Mouse (Mus musculus): Measurements from ENCODE around the gene Pdss1.
A peak's percentile ranks its signal among the peaks of the same experiment; 100 is the strongest.
"Not testable (repeated sequence)": the region's sequence is repeated elsewhere in the genome, so short reads cannot be mapped to it uniquely, and the experiment has no call there.

Pdss1 gene

GRCm38 (mm10) chr2:22895282-22896273 lies at the start of gene Pdss1:
Gene Pdss1 (plus strand): TSS chr2:22895522.
- ATAC-seq (ENCODE audit: insufficient number of reproducible peaks, low FRiP score, low TSS enrichment): peak; percentile 99

GRCm38 (mm10) chr2:22851900-22852299 lies 43.4 kb upstream of the Pdss1 start:
- no peak for ATAC-seq (ENCODE audit: insufficient number of reproducible peaks, low FRiP score, low TSS enrichment)

DNA sequence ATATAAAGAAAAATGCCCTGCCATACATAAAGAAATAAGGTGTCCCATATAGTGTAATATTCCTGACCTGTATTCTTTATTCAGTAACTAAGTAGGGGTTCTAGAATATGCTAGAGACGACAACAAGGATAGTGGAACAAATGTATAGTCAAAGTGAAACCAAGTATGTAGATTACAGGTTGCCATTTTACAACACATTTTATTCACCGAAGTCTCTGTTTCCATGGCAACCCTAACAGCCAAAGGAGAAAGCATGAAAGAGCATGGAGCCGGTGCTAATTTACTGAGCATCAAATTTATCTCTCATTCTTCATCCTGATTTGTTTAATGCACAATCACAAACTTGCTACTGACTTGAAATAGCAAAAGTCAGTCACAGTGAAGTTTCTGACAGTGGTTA lies 37.8 kb upstream of the Pdss1 start:
- no peak for ATAC-seq (ENCODE audit: insufficient number of reproducible peaks, low FRiP score, low TSS enrichment)

- no peak for ATAC-seq (ENCODE audit: insufficient number of reproducible peaks, low FRiP score, low TSS enrichment)
These were observed 33.1 kb upstream of the Pdss1 start for GRCm38 (mm10) chr2:22862194-22862593.

- ATAC-seq (ENCODE audit: insufficient number of reproducible peaks, low FRiP score, low TSS enrichment): peak; percentile 74
These were observed 30.8 kb upstream of the Pdss1 start for GRCm38 (mm10) chr2:22864394-22865037.

GRCm38 (mm10) chr2:22865818-22866217 lies 29.5 kb upstream of the Pdss1 start:
- no peak for ATAC-seq (ENCODE audit: insufficient number of reproducible peaks, low FRiP score, low TSS enrichment)

GRCm38 (mm10) chr2:22866894-22867424 lies 28.4 kb upstream of the Pdss1 start:
- ATAC-seq (ENCODE audit: insufficient number of reproducible peaks, low FRiP score, low TSS enrichment): no peak

- ATAC-seq (ENCODE audit: insufficient number of reproducible peaks, low FRiP score, low TSS enrichment): no peak
These were observed 22.2 kb upstream of the Pdss1 start for GRCm38 (mm10) chr2:22873159-22873558.

DNA sequence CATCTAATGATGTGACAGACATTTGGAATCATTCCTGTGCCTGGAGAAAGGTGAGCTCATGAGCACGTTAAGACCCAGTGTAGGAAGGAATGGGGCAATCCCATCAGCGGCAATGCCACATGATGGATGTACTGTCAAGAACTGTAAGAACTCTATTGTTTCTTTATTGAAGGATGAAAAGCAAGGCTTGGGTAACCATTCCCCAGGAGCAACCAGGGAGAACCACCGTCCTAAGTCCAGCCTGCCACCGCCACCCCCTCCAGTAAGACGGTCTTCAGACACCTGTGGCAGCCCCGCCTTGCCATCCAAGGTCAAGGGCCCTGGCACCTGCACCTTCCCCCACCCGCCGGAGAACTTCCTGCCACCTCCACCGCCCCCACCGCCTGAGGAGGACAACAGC lies 20.7 kb upstream of the Pdss1 start:
- no peak for ATAC-seq (ENCODE audit: insufficient number of reproducible peaks, low FRiP score, low TSS enrichment)

GRCm38 (mm10) chr2:22876614-22877013 lies 18.7 kb upstream of the Pdss1 start:
- no peak for ATAC-seq (ENCODE audit: insufficient number of reproducible peaks, low FRiP score, low TSS enrichment)

GRCm38 (mm10) chr2:22878781-22879180 lies 16.5 kb upstream of the Pdss1 start:
- ATAC-seq (ENCODE audit: insufficient number of reproducible peaks, low FRiP score, low TSS enrichment): no peak

- ATAC-seq (ENCODE audit: insufficient number of reproducible peaks, low FRiP score, low TSS enrichment): not testable (repeated sequence)
These were observed 14.6 kb upstream of the Pdss1 start for GRCm38 (mm10) chr2:22880726-22881125.

- ATAC-seq (ENCODE audit: insufficient number of reproducible peaks, low FRiP score, low TSS enrichment): no peak
These were observed 415 bp upstream of the Pdss1 start for GRCm38 (mm10) chr2:22894932-22895281.

GRCm38 (mm10) chr2:22903947-22904346 lies 8.6 kb downstream of the Pdss1 start:
- ATAC-seq (ENCODE audit: insufficient number of reproducible peaks, low FRiP score, low TSS enrichment): no peak

DNA sequence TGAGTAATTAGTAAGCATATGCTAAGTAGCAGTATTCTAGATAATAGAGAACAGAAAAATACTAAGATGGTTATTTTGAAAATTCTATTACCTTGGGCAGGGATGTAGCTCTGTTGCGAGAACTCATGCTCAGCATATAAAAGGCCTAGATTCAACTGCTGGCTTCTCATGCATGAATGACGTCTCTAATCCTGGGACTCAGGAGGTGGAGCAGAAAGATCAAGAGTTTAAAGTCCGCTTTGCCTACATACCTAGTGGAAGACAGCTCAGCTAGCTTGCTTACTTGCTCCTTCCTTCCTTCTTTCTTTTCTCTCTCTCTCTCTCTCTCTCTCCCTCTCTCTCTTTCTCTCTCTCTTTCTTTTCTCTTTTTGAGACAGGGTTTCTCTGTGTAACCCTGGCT lies 19.1 kb downstream of the Pdss1 start:
- no peak for ATAC-seq (ENCODE audit: insufficient number of reproducible peaks, low FRiP score, low TSS enrichment)

- no peak for ATAC-seq (ENCODE audit: insufficient number of reproducible peaks, low FRiP score, low TSS enrichment)
These were observed 23.3 kb downstream of the Pdss1 start for GRCm38 (mm10) chr2:22918651-22919050.

- ATAC-seq (ENCODE audit: insufficient number of reproducible peaks, low FRiP score, low TSS enrichment): not testable (repeated sequence)
These were observed 30.6 kb downstream of the Pdss1 start for GRCm38 (mm10) chr2:22925911-22926310.

DNA sequence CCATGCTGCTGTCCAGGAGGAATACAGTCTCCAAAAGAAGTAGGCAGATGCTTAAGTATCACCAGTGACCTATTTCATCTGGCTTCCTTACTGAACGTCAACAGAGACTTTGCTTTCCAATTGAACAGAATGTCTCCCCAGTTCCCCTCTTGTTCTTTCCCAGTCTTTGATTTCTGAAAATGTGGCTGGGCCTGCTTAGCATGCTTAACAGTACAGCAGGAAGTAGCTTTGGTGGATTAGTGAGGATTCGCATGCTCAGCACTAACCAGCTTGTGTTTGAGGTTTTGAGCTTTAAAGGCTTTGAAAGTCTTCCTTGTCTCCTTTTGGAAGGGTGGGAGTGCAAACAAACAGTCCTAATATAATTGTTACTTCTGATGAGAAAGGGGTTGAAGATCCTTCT lies 32.9 kb downstream of the Pdss1 start:
- no peak for ATAC-seq (ENCODE audit: insufficient number of reproducible peaks, low FRiP score, low TSS enrichment)

DNA sequence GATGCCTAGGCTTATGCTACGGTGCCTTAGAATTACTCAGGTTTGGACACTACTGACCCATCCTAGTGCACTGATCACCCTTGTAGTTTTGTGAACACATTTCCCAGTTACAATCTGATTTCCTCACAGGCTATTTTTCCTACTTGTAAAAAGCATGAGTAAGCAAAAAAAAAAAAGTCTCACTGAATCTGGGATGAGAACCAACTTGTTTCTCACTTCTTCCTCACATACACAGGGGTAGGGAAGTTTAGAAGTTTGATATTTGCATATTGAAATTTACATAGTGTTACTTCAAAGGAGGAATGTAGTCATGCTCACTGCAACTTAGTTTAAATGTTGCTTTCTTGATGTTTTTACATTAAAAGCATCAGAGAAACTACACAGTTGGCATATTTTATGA lies 38.2 kb downstream of the Pdss1 start:
- no peak for ATAC-seq (ENCODE audit: insufficient number of reproducible peaks, low FRiP score, low TSS enrichment)

- no peak for ATAC-seq (ENCODE audit: insufficient number of reproducible peaks, low FRiP score, low TSS enrichment)
These were observed 54.6 kb downstream of the Pdss1 start for GRCm38 (mm10) chr2:22949956-22950355.

GRCm38 (mm10) chr2:22954278-22954677 lies 59.0 kb downstream of the Pdss1 start:
- ATAC-seq (ENCODE audit: insufficient number of reproducible peaks, low FRiP score, low TSS enrichment): no peak
